Mouse (Mus musculus) adrenal gland, postnatal 14 days (tissue): ENCODE results near the gene Pgrmc1. TPM values are rescaled to one million over a fixed set of nuclear protein-coding genes. Genes with fewer than 3 reads are reported as not detected.
A peak's percentile ranks its signal among the peaks of the same experiment; 100 is the strongest.

ENCODE experiments used
- DNase-seq: peaks from one replicate; pipeline ENCODE4 v3.0.0; 2021; ENCODE audit warnings: mixed read lengths
- total RNA-seq: library from RNA; stranded (reverse); gene quantifications from 2 replicates; pipeline ENCODE4 v1.2.3, GENCODE M21; 2021

The Pgrmc1 gene
- total RNA-seq, 1 experiment from 2014 or later: 317 TPM

DNA sequence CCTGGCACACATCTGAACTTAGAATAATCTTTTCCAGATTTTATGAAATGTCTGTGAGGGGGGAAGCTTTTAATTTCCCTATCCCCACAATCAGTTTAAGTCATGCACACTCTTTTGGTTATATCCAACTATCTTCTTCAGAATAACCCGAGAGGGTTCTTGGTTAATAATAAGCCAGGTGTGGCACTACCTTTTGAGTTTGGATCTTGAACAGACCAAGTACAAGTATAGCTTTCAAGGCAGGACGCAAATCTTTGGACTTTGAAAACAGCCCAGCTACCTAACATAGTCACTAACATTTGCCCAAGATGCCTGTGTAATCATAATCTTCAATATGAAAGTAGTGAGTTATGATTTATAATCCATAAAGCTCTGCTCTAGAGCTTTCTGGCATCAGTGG lies 4.9 kb downstream of the Pgrmc1 start:
- no peak for DNase-seq

DNA sequence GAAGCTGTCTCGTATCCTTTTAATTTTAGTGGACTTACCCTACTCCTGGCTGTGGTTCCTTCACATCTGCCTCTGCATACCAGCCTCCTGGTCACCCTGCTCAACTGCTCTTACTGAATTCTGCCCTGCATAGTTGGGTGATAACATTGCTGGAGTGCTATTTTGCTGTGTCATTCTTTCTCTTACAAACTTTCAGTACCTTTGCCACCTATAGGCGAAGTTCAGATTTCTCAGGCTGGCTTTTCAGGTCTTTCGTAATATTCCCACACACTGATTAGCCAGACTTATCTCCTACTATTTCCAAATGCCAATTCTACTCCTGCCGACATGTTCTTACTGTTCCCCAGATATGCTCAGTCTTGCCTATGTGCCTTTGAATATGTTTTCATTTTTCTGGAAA lies 6.0 kb downstream of the Pgrmc1 start:
- DNase-seq: no peak

DNA sequence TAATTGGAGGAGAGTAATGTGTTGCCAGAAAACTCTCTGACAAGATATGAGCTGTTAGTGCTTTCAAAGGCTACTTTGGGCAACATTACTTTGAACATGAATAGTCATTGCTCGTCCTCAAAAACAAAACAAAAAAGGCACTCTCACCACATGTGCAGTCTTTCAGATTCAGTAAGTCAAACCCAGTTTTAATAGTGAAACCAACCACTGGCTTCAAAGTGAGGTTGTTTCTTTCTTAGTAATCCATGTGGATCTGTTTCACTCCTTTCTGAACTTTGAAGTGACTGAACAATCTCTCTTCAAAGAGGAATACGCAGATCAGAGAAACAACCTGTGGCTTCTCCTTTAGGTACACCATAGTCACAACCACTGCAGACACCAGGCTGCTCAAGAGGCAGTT lies 11.1 kb downstream of the Pgrmc1 start:
- DNase-seq: no peak

DNA sequence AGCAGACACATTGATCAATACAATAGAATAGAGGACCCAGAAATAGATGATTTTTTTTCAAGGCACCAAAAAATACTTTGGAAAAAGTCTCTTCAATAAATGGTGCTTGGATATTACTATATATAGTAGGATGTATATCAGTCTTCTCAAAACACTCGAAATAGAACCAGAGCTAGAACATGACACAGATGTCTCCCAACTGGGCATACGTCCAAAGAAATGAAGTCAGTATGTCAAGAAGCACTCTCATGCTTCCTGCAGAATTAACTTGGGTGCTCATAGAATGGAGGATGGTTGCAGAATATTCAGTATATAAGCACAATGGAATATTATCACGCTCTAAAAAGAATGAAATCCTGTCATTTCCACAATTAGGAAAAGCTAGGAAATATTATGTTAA lies 30.1 kb downstream of the Pgrmc1 start:
- DNase-seq: no peak

DNA sequence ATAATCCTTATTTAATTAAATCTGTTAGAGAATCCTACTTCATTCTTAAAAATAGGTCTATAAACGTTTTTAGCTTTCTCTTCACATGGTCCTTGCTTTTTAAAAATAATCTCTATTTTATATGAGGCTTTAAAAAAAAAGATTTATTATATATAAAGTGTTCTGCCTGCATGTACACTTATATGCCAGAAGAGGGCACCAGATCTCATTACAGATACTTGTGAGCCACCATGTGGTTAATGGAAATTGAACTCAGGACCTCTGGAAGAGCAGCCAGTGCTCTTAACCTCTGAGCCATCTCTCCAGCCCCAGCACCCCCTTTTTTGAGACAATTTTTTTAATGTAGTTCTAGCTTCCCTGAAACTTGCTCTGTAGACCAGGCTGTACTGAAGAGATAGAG lies 32.8 kb downstream of the Pgrmc1 start:
- DNase-seq: no peak

DNA sequence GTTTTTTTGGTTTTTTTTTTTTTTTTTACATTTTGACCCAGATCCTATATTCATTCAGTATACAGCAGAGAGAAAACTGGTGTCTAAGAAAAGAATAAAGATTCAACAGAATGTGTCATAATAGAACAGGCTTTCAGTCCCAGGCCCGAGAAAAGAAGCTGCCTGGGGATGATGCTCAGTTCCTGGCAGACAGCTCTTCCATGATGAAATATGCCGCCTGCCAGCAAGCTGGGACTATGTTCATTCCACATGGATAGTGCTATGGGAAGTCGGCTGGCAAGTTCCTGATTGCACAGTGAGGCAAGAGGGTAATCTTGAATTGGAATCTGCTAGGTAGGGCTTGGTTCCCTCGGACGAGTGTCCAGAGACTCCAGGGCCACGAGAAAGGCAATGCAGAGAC lies 42.0 kb downstream of the Pgrmc1 start:
- peak; percentile 13 for DNase-seq

DNA sequence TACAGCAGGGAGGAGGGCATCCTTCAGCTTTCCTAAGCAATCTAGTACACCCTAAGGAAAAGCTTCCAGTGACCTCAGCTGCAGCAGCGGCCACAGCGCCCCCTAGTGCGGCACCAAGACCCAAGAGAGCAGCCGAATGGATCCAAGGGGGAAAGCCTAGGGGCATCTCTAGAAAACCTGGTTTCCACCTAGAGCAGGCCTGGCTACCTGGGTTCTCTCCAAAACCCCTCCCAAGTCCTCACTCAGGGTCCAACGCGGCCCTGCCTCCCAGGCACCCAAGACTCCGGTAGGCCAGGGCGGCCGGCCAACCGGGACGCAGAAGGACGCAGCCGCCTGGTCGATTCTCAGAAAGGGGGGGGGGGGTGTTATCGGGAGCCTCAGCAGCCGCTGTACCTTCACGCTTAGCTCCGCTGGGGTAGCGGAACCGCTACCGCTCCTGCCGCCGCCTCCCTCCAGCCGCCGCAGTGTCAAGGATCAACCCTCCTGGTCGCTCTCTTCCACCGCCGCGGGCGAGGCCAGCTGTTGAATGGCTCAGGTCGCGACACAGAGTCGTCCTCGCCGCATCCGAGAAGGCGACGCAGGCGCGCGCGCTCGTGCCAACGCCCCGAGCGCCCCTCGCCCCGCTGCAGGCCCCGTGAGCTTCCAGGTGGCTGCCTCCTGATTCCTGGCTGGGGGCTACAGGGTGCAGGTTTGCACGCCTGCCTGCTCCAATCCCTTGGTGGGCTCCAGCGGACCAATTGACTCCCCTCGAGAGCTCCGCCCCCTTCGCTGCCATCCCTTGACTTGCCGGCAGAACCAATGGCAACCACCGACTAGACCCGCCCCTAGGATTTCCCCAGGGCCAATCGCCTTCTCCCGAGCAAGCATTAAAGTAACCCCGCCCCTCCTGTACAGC lies 46.9 kb downstream of the Pgrmc1 start, which contains the start of gene Akap17b:
Gene Akap17b (minus strand): TSS at position 739 of the 895 bp plus-strand sequence.
- peak; percentile 92 for DNase-seq

Other genes with a start within 250 kb of the Pgrmc1 start
- gene Gm6268, start 196.9 kb upstream of the Pgrmc1 start, total RNA-seq: not detected in 2 replicates
- gene Gm14569, start 106.4 kb upstream of the Pgrmc1 start, total RNA-seq: not detected in 2 replicates
- 4.7 and 5.6 TPM in 2 replicates for gene Akap17b, start 47.2 kb downstream of the Pgrmc1 start, total RNA-seq
- 1.6 and 2.1 TPM in 2 replicates for gene Slc25a43, start 145.5 kb downstream of the Pgrmc1 start, total RNA-seq
- gene Slc25a5, start 197.4 kb downstream of the Pgrmc1 start, total RNA-seq: 588 and 637 TPM in 2 replicates